Mouse (Mus musculus) olfactory bulb, adult 2 months (tissue): ENCODE measurements around the gene Meox2. TPM values are rescaled to one million over a fixed set of nuclear protein-coding genes. Genes with fewer than 3 reads are reported as not detected.
"Not testable (repeated sequence)": the region's sequence is repeated elsewhere in the genome, so short reads cannot be mapped to it uniquely, and the experiment has no call there.

Experiments
- H3K27ac ChIP-seq: fragments of 200-500 bp; 2 replicates; pipeline ENCODE4 v1.5.1; 2012; ENCODE audit warnings: low read depth, low read length; ENCODE audit not compliant: insufficient read depth
- H3K4me1 ChIP-seq: fragments of 200-500 bp; 2 replicates; pipeline ENCODE4 v1.6.1; 2012; ENCODE audit warnings: low read length; ENCODE audit not compliant: control insufficient read depth, insufficient read depth
- H3K4me3 ChIP-seq: fragments of 200-500 bp; 2 replicates; pipeline ENCODE4 v1.5.1; 2012; ENCODE audit warnings: mild to moderate bottlenecking, low read depth, low read length, moderate library complexity; ENCODE audit not compliant: insufficient read depth
- CTCF ChIP-seq: fragments of 200-500 bp; IDR thresholded peaks from 2 replicates; pipeline ENCODE4 v1.5.1; 2012; ENCODE audit warnings: low read depth, mild to moderate bottlenecking, low read length, moderate library complexity; ENCODE audit not compliant: insufficient read depth
- POLR2A ChIP-seq: fragments of 200-500 bp; IDR thresholded peaks from 2 replicates; pipeline ENCODE4 v1.6.1; 2012; ENCODE audit warnings: mild to moderate bottlenecking, low read depth, low read length, moderate library complexity; ENCODE audit not compliant: insufficient read depth
- WGBS: fragments of 180-500 bp; shearing (Covaris S2); methylation state at CpG from one replicate; pipeline ENCODE4 v1.1.7; 2018; 5-methylcytosine and 5-hydroxymethylcytosine counted together
- polyA plus RNA-seq: library from polyadenylated mRNA; stranded (reverse); fragments of >200 nt; gene quantifications from 2 replicates; pipeline ENCODE4 v1.2.4, GENCODE M21; 2012; ENCODE audit warnings: low replicate concordance; ENCODE audit not compliant: missing spikeins, insufficient read depth, insufficient read length

Meox2 gene
- not detected in 2 replicates for polyA plus RNA-seq

DNA sequence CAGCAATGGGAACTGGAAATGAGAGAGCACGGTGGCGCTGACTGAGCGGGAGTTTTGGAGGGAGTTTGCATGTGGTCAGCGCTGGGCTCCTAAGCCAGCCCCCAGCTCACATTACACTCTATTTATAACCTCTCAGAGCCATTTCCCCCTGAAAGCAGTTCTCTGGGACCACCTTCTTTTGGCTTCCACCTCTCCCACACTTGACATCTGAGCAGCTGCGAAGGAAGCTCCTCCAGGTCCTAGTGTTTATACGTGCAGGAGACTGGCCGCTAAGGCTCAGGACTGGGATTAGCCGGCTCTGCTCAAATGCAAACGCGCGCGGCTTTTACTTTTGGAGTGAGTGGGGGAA is at the start of gene Meox2:
TSS of gene Meox2 (plus strand) at position 151 of the 349 bp plus-strand sequence.
- peaks cover 17% of the 10 kb centered on the region for H3K4me1 ChIP-seq
- TF ChIP-seq CTCF (no peak), POLR2A (no peak)
- WGBS, result 2% methylated on average over 12 of the region's 12 CpGs
- H3K27ac ChIP-seq, result no peak within 1 kb of the TSS
- H3K4me3 ChIP-seq, result peak within 1 kb of the TSS; percentile 39

DNA sequence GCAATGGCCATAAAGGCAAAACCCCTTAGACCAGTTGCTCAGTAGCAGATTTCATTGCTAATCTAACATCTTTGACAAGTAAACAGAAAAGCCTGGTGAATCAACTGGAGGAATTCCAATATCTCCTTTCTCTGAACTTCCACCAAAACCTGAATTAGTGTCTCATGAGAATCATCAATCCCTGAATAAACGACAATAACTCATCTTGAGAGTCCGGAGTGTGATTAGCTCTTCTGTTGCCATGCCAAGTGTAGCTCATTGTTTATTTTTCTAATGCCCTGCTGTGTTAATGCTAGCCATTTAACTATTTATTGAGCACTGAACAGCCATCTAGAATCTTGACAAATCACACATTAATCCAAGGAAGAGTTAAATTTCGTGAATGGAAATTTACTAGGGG is 35.7 kb upstream of the Meox2 start:
- Histone ChIP-seq H3K4me1 (no peaks in the 10 kb centered on the region), H3K27ac (no peak overlapping the region), H3K4me3 (no peak overlapping the region)
- WGBS, result 33% methylated on average over 3 of the region's 3 CpGs
- no peak for TF ChIP-seq POLR2A
- TF ChIP-seq CTCF, result no peak

- no peak for TF ChIP-seq POLR2A
- no peak overlapping the region for H3K27ac ChIP-seq
- no peaks in the 10 kb centered on the region for H3K4me1 ChIP-seq
- no peak overlapping the region for H3K4me3 ChIP-seq
- WGBS, result 38% methylated on average over 1 of the region's 1 CpGs
These were observed 31.0 kb upstream of the Meox2 start for GRCm38 (mm10) chr12:37077308-37077707.

GRCm38 (mm10) chr12:37080005-37080404 is 28.3 kb upstream of the Meox2 start:
- WGBS, result 61% methylated on average over 5 of the region's 5 CpGs
- not testable (repeated sequence) for H3K27ac ChIP-seq, H3K4me3 ChIP-seq, H3K4me1 ChIP-seq

- H3K4me1 ChIP-seq, result peaks cover 17% of the 10 kb centered on the region
- H3K4me3 ChIP-seq, result no peak overlapping the region
- WGBS, result 50% methylated on average over 8 of the region's 8 CpGs
- no peak overlapping the region for H3K27ac ChIP-seq
- TF ChIP-seq CTCF, result no peak
- no peak for TF ChIP-seq POLR2A
These were observed 1.8 kb upstream of the Meox2 start for GRCm38 (mm10) chr12:37106541-37106940.

DNA sequence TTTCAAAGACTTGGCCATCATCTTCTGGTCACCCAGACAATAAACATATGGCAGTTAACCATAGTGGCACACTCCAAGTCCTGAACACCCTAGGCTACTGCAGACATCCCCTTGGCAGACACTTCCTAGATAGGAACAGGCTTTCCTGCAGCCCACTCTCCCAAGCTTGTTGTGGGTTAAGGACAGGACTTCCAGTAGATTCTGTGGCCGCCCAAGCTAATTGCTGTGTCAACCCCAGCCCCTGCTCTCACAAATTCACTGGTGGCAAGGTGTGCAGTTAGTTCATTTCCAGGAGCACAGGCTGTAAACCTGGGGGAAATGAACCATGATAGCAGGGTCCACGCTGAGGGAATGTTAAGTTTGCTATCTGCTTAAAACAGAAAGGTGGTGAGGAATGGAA is 1.2 kb upstream of the Meox2 start:
- Histone ChIP-seq H3K4me1 (peaks cover 17% of the 10 kb centered on the region), H3K27ac (no peak overlapping the region), H3K4me3 (no peak overlapping the region)
- WGBS, result 70% methylated on average over 2 of the region's 2 CpGs
- TF ChIP-seq POLR2A (no peak), CTCF (no peak)

- peaks cover 17% of the 10 kb centered on the region for H3K4me1 ChIP-seq
- no peak overlapping the region for H3K4me3 ChIP-seq
- no peak overlapping the region for H3K27ac ChIP-seq
- WGBS, result 30% methylated on average over 20 of the region's 20 CpGs
- TF ChIP-seq POLR2A (no peak), CTCF (no peak)
These were observed 489 bp upstream of the Meox2 start for GRCm38 (mm10) chr12:37107713-37108389.

- Histone ChIP-seq H3K4me3 (peak overlapping the region; percentile 39), H3K4me1 (peaks cover 17% of the 10 kb centered on the region), H3K27ac (no peak overlapping the region)
- TF ChIP-seq POLR2A (no peak), CTCF (no peak)
- under 1% methylated on average over 29 of the region's 29 CpGs for WGBS
These were observed 606 bp downstream of the Meox2 start for GRCm38 (mm10) chr12:37108819-37109473.

DNA sequence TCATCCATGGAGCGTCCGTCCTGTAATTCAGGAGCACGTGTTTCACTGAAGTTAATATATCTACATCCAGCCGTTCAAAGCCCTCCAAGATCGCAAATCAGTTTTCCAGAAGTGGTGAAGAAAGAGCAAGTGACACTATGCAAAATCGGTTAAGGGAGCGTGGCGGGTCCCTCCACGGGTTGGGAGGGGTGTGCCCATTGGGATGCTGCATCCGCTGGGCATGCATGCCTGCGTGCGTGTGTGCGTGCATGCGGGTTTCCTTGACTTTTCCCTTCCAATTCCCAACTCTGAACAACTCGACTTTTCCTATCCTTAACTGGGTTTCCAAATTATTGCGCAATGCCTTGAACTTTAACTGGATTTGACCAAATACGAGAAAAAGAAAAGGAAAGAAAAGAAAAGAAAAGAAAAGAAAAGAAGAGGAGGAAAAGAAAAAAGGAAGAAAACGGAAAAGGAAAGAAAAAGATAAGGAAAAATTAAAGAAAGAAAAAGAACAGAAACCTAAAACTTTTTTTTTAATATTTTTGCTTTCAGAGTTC is 1.2 kb downstream of the Meox2 start:
- H3K4me3 ChIP-seq, result peak overlapping the region; percentile 39
- TF ChIP-seq CTCF (no peak), POLR2A (no peak)
- H3K27ac ChIP-seq, result no peak overlapping the region
- peaks cover 17% of the 10 kb centered on the region for H3K4me1 ChIP-seq
- WGBS, result 6% methylated on average over 18 of the region's 18 CpGs
